Mouse (Mus musculus): ENCODE results near the gene Stk24.

- TF ChIP-seq CTCF (IDR thresholded peaks at IDR 0.05), result no peak
- TF ChIP-seq EP300 (IDR thresholded peaks at IDR 0.05; ENCODE audit: insufficient read depth, low read depth, low read length), result no peak
These were observed at the start of gene Stk24 for GRCm38 (mm10) chr14:121379827-121380145.
